Mouse (Mus musculus): ENCODE data around the gene Bmp3. TPM values are rescaled to one million over a fixed set of nuclear protein-coding genes. Genes with fewer than 3 reads are reported as not detected.

Bmp3 gene
- total RNA-seq, 2 experiments from 2014 or later, result 12.9 to 13.7 TPM

GRCm38 (mm10) chr5:98894281-98894680, 40.1 kb downstream of the Bmp3 start:
- intact Hi-C loops (cut with DNase I), result no loop called here
- DNase-seq (ENCODE audit: extremely low spot score in 1 of 2, low spot score in 2 of 2), result peak in 1 of 2 experiments; percentile 15

DNA sequence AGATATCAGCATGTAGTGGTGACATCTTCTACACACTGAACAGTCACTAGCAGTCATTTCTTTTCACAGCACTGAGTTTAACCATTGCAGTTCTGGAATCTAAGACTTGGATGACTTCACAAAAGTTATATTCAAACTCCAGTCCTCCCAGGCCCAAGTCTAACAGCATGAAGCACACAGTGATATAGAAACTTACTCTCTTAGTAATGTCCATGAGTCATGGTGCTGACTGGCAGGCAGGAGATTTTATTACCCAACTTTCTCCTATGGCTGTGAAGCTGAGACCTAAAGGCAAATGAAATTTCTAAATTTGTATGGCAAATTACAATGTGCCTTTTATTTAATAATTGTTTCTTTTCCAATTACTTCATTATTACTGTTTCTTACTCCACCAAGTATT, 43.7 kb downstream of the Bmp3 start:
- no peak for DNase-seq (ENCODE audit: extremely low spot score in 1 of 2, low spot score in 2 of 2)
- intact Hi-C loops (cut with DNase I), result no loop called here

GRCm38 (mm10) chr5:98900926-98901325, 46.7 kb downstream of the Bmp3 start:
- DNase-seq (ENCODE audit: extremely low spot score in 1 of 2, low spot score in 2 of 2), result no peak

GRCm38 (mm10) chr5:98902339-98902738, 48.1 kb downstream of the Bmp3 start:
- intact Hi-C loops (cut with DNase I), result loop anchor here (10.0 kb wide), 2 partner anchors 122 to 252 kb away; no protein-coding TSS in a partner anchor
- DNase-seq (ENCODE audit: extremely low spot score in 1 of 2, low spot score in 2 of 2), result peak in 1 of 2 experiments; percentile 38

More at GRCm38 (mm10) chr5:98900926-98901325, 46.7 kb downstream of the Bmp3 start:
- intact Hi-C loops (cut with DNase I), result loop anchor here (10.0 kb wide), 2 partner anchors 124 to 254 kb away; no protein-coding TSS in a partner anchor

GRCm38 (mm10) chr5:98918716-98919115, 64.5 kb downstream of the Bmp3 start:
- intact Hi-C loops (cut with DNase I), result no loop called here
- no peak for DNase-seq (ENCODE audit: extremely low spot score in 1 of 2, low spot score in 2 of 2)

DNA sequence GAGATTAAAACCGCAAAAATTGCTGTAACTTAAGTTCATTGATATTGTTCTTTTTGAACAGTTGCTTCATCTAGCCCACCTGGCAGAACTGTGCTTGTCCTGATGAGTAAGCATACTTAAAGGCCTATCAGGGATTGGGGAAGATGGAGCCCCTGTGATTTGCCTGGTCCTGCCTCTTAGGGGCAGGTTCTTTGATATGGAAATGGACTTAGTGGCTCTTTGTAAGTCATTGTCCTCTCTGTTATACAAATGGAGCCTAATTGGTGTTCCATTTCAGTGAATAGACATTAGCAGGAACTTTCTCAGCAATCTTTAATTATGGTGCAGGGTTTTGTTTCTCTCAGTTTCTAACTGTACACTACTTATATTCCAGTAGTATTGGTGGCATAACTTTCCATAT, 67.4 kb downstream of the Bmp3 start:
- no peak for DNase-seq (ENCODE audit: extremely low spot score in 1 of 2, low spot score in 2 of 2)
- intact Hi-C loops (cut with DNase I), result no loop called here

GRCm38 (mm10) chr5:98922921-98923320, 68.7 kb downstream of the Bmp3 start:
- no peak for DNase-seq (ENCODE audit: extremely low spot score in 1 of 2, low spot score in 2 of 2)
- intact Hi-C loops (cut with DNase I), result no loop called here

Other genes starting within 250 kb of the Bmp3 start
- 1 to 10 TPM; 6.2 to 6.7 TPM for gene Prkg2, start 182.9 kb downstream of the Bmp3 start, total RNA-seq (2021)

Measured in left cerebral cortex, postnatal 10 days (tissue).